Mouse (Mus musculus): ENCODE data around the gene Thsd7a. TPM values are rescaled to one million over a fixed set of nuclear protein-coding genes. Genes with fewer than 3 reads are reported as not detected.

Thsd7a gene
- polyA plus RNA-seq, 1 experiment from 2014 or later, result 2.7 TPM

- POLR2A ChIA-PET, result no interaction called here
- ATAC-seq, result no peak
- TF ChIP-seq CTCF (IDR thresholded peaks at IDR 0.05), result no peak
- CTCF ChIA-PET, result no interaction called here
- DNase-seq (ENCODE audit: low read depth, low spot score), result no peak
- in situ Hi-C loops (cut with MboI; ENCODE audit: low pct_unique_long_range_greater_than_20kb), result no loop called here
- no peaks in the 10 kb centered on the region for H3K27me3 ChIP-seq
Observed at GRCm38 (mm10) chr6:12454876-12455485, 294.2 kb downstream of the Thsd7a start.

- CTCF ChIA-PET, result no interaction called here
- DNase-seq (ENCODE audit: low read depth, low spot score) (no peak), ATAC-seq (no peak)
- in situ Hi-C loops (cut with MboI; ENCODE audit: low pct_unique_long_range_greater_than_20kb), result no loop called here
- TF ChIP-seq CTCF (IDR thresholded peaks at IDR 0.05), result no peak
- POLR2A ChIA-PET, result no interaction called here
- no peaks in the 10 kb centered on the region for H3K27me3 ChIP-seq
Observed at GRCm38 (mm10) chr6:12454132-12454531, 295.1 kb downstream of the Thsd7a start.

GRCm38 (mm10) chr6:12448851-12449250 lies 300.4 kb downstream of the Thsd7a start:
- H3K27me3 ChIP-seq, result no peaks in the 10 kb centered on the region
- DNase-seq (ENCODE audit: low read depth, low spot score), result no peak
- in situ Hi-C loops (cut with MboI; ENCODE audit: low pct_unique_long_range_greater_than_20kb), result no loop called here
- CTCF ChIA-PET, result no interaction called here
- no peak for TF ChIP-seq CTCF (IDR thresholded peaks at IDR 0.05)
- POLR2A ChIA-PET, result no interaction called here
- no peak for ATAC-seq

- no peak for TF ChIP-seq CTCF (IDR thresholded peaks at IDR 0.05)
- H3K27me3 ChIP-seq, result no peaks in the 10 kb centered on the region
- no peak for ATAC-seq
- DNase-seq (ENCODE audit: low read depth, low spot score), result no peak
- in situ Hi-C loops (cut with MboI; ENCODE audit: low pct_unique_long_range_greater_than_20kb), result no loop called here
- ChIA-PET POLR2A (no interaction called here), CTCF (no interaction called here)
Observed at GRCm38 (mm10) chr6:12445486-12445885, 303.7 kb downstream of the Thsd7a start.

GRCm38 (mm10) chr6:12439561-12439960 lies 309.6 kb downstream of the Thsd7a start:
- ChIA-PET POLR2A (no interaction called here), CTCF (no interaction called here)
- DNase-seq (ENCODE audit: low read depth, low spot score) (no peak), ATAC-seq (no peak)
- in situ Hi-C loops (cut with MboI; ENCODE audit: low pct_unique_long_range_greater_than_20kb), result no loop called here
- H3K27me3 ChIP-seq, result no peaks in the 10 kb centered on the region
- no peak for TF ChIP-seq CTCF (IDR thresholded peaks at IDR 0.05)

GRCm38 (mm10) chr6:12419070-12419469 lies 330.1 kb downstream of the Thsd7a start:
- POLR2A ChIA-PET, result no interaction called here
- TF ChIP-seq CTCF (IDR thresholded peaks at IDR 0.05), result no peak
- ATAC-seq (no peak), DNase-seq (ENCODE audit: low read depth, low spot score) (no peak)
- CTCF ChIA-PET, result no interaction called here
- H3K27me3 ChIP-seq, result no peaks in the 10 kb centered on the region
- in situ Hi-C loops (cut with MboI; ENCODE audit: low pct_unique_long_range_greater_than_20kb), result no loop called here

GRCm38 (mm10) chr6:12416976-12417375 lies 332.2 kb downstream of the Thsd7a start:
- CTCF ChIA-PET, result no interaction called here

GRCm38 (mm10) chr6:12404441-12404840 lies 344.8 kb downstream of the Thsd7a start:
- H3K27me3 ChIP-seq, result no peaks in the 10 kb centered on the region
- TF ChIP-seq CTCF (IDR thresholded peaks at IDR 0.05), result no peak
- in situ Hi-C loops (cut with MboI; ENCODE audit: low pct_unique_long_range_greater_than_20kb), result no loop called here
- DNase-seq (ENCODE audit: low read depth, low spot score), result no peak
- ChIA-PET POLR2A (no interaction called here), CTCF (interaction anchor here (1.0 kb wide), 1 partner anchor 21 kb away, joined by 3 read pairs; no protein-coding TSS in a partner anchor)
- ATAC-seq, result no peak

More at GRCm38 (mm10) chr6:12416976-12417375, 332.2 kb downstream of the Thsd7a start:
- in situ Hi-C loops (cut with MboI; ENCODE audit: low pct_unique_long_range_greater_than_20kb), result no loop called here
- no peak for TF ChIP-seq CTCF (IDR thresholded peaks at IDR 0.05)
- ATAC-seq (no peak), DNase-seq (ENCODE audit: low read depth, low spot score) (no peak)
- H3K27me3 ChIP-seq, result no peaks in the 10 kb centered on the region
- POLR2A ChIA-PET, result no interaction called here

GRCm38 (mm10) chr6:12402996-12403395 lies 346.2 kb downstream of the Thsd7a start:
- CTCF ChIA-PET, result no interaction called here
- ATAC-seq (no peak), DNase-seq (ENCODE audit: low read depth, low spot score) (no peak)
- no peaks in the 10 kb centered on the region for H3K27me3 ChIP-seq
- POLR2A ChIA-PET, result no interaction called here
- no peak for TF ChIP-seq CTCF (IDR thresholded peaks at IDR 0.05)
- in situ Hi-C loops (cut with MboI; ENCODE audit: low pct_unique_long_range_greater_than_20kb), result no loop called here

- no peaks in the 10 kb centered on the region for H3K27me3 ChIP-seq
- no peak for ATAC-seq
- in situ Hi-C loops (cut with MboI; ENCODE audit: low pct_unique_long_range_greater_than_20kb), result no loop called here
- TF ChIP-seq CTCF (IDR thresholded peaks at IDR 0.05), result no peak
- POLR2A ChIA-PET, result no interaction called here
- no peak for DNase-seq (ENCODE audit: low read depth, low spot score)
- CTCF ChIA-PET, result no interaction called here
Observed at GRCm38 (mm10) chr6:12397776-12398522, 351.3 kb downstream of the Thsd7a start.

- ChIA-PET POLR2A (no interaction called here), CTCF (no interaction called here)
- TF ChIP-seq CTCF (IDR thresholded peaks at IDR 0.05), result no peak
- H3K27me3 ChIP-seq, result no peaks in the 10 kb centered on the region
- ATAC-seq (no peak), DNase-seq (ENCODE audit: low read depth, low spot score) (no peak)
- in situ Hi-C loops (cut with MboI; ENCODE audit: low pct_unique_long_range_greater_than_20kb), result no loop called here
Observed at GRCm38 (mm10) chr6:12393574-12394380, 355.4 kb downstream of the Thsd7a start.
